Mouse (Mus musculus) frontal cortex, adult 2 months (tissue): Measurements from ENCODE around the gene Slc22a6. TPM values are rescaled to one million over a fixed set of nuclear protein-coding genes. Genes with fewer than 3 reads are reported as not detected.

Experiments
- DNase-seq, 2 experiments: peaks; one replicate each; pipeline ENCODE4 v3.0.0; 2022; ENCODE audit warnings: low spot score in 1 of 2; ENCODE audit errors: extremely low spot score in 1 of 2
- polyA plus RNA-seq: library from polyadenylated mRNA; depleted of rRNA; stranded (reverse); fragments of >200 nt; gene quantifications from 2 replicates; pipeline ENCODE4 v1.2.3, GENCODE M21; 2012

The Slc22a6 gene
- polyA plus RNA-seq, 1 experiment: 9.2 TPM

- no peak for DNase-seq
These were observed 13.2 kb upstream of the Slc22a6 start for GRCm38 (mm10) chr19:8604536-8605240.

- no peak for DNase-seq
These were observed 12.6 kb upstream of the Slc22a6 start for GRCm38 (mm10) chr19:8605241-8605558.

GRCm38 (mm10) chr19:8611358-8612123, 6.3 kb upstream of the Slc22a6 start:
- DNase-seq: no peak

- no peak for DNase-seq
These were observed 4.7 kb upstream of the Slc22a6 start for GRCm38 (mm10) chr19:8613111-8613510.

GRCm38 (mm10) chr19:8614343-8614742, 3.5 kb upstream of the Slc22a6 start:
- DNase-seq: peak in 1 of 2 experiments; percentile 11

- no peak for DNase-seq
These were observed 1.5 kb upstream of the Slc22a6 start for GRCm38 (mm10) chr19:8616314-8616713.

- DNase-seq: no peak
These were observed 3.3 kb downstream of the Slc22a6 start for GRCm38 (mm10) chr19:8621098-8621497.

- no peak for DNase-seq
These were observed 12.4 kb downstream of the Slc22a6 start for GRCm38 (mm10) chr19:8630249-8630648.

GRCm38 (mm10) chr19:8630826-8631225, 13.0 kb downstream of the Slc22a6 start:
- no peak for DNase-seq

GRCm38 (mm10) chr19:8632029-8632428, 14.2 kb downstream of the Slc22a6 start:
- no peak for DNase-seq

- DNase-seq: no peak
These were observed 24.2 kb downstream of the Slc22a6 start for GRCm38 (mm10) chr19:8642086-8642485.

GRCm38 (mm10) chr19:8646393-8646792, 28.6 kb downstream of the Slc22a6 start:
- DNase-seq: no peak

- no peak for DNase-seq
These were observed 38.0 kb downstream of the Slc22a6 start for GRCm38 (mm10) chr19:8655833-8656232.

GRCm38 (mm10) chr19:8656341-8656740, 38.5 kb downstream of the Slc22a6 start:
- no peak for DNase-seq

- DNase-seq: peak; percentile 71 to 90
These were observed 44.0 kb downstream of the Slc22a6 start for GRCm38 (mm10) chr19:8661821-8662307.

GRCm38 (mm10) chr19:8662337-8662736, 44.5 kb downstream of the Slc22a6 start:
- peak; percentile 86 to 93 for DNase-seq

GRCm38 (mm10) chr19:8663360-8663839, 45.6 kb downstream of the Slc22a6 start, which contains the start of gene Chrm1:
Chrm1 (plus strand) TSS chr19:8663789.
- no peak for DNase-seq

GRCm38 (mm10) chr19:8663911-8664421, 46.1 kb downstream of the Slc22a6 start:
- DNase-seq: peak in 1 of 2 experiments; percentile 80

- DNase-seq: no peak
These were observed 47.0 kb downstream of the Slc22a6 start for GRCm38 (mm10) chr19:8664859-8665258.

- peak in 1 of 2 experiments; percentile 78 for DNase-seq
These were observed 47.9 kb downstream of the Slc22a6 start for GRCm38 (mm10) chr19:8665746-8666145.

GRCm38 (mm10) chr19:8672859-8673258, 55.0 kb downstream of the Slc22a6 start:
- DNase-seq: no peak
